Mouse (Mus musculus): Measurements from ENCODE around the gene Xkr8. TPM values are rescaled to one million over a fixed set of nuclear protein-coding genes. Genes with fewer than 3 reads are reported as not detected.

The Xkr8 gene
- polyA plus RNA-seq, 1 experiment from 2014 or later, result 7.4 TPM

DNA sequence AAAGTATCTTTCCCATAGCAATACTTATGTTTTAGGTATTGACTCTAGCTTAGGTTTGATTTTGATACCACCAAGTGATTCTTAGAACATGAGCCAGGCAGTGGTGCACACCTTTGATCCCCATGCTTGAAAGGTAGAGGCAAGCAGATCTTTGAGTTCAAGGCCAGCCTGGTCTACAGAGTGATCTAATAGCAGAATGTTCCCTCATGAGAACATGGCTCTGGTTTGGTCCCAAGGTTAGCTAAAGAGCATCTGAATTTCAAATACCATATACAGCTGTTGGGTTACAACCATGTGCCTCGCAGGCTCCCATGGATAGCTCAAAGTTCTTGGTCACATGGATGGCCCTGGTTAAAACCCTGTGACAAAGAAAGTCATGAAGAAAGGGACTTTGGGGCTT lies 14.1 kb downstream of the Xkr8 start:
- ATAC-seq (ENCODE audit: low FRiP score), result no peak
- H3K4me2 ChIP-seq (replicated peaks), result no peak overlapping the region
- no peak overlapping the region for H3K27ac ChIP-seq
- peaks cover 76% of the 10 kb centered on the region for H3K36me3 ChIP-seq (replicated peaks; ENCODE audit: control insufficient read depth, insufficient read depth)
- no peaks in the 10 kb centered on the region for H3K9me3 ChIP-seq (ENCODE audit: control insufficient read depth, low read length)
- DNase-seq (ENCODE audit: low spot score), result no peak
- H3K27me3 ChIP-seq (ENCODE audit: control insufficient read depth, insufficient read depth, low read length), result no peaks in the 10 kb centered on the region
- H3K4me1 ChIP-seq (replicated peaks; ENCODE audit: control insufficient read depth, insufficient read depth, low read length), result no peaks in the 10 kb centered on the region
- 100% methylated on average over 1 of the region's 1 CpGs for WGBS
- no peak overlapping the region for H3K9ac ChIP-seq
- no peak overlapping the region for H3K4me3 ChIP-seq (replicated peaks; ENCODE audit: low read length)

- H3K9ac ChIP-seq, result no peak overlapping the region
- H3K9me3 ChIP-seq (ENCODE audit: control insufficient read depth, low read length), result no peaks in the 10 kb centered on the region
- 95% methylated on average over 7 of the region's 7 CpGs for whole genome bisulfite sequencing
- no peaks in the 10 kb centered on the region for H3K4me1 ChIP-seq (replicated peaks; ENCODE audit: control insufficient read depth, insufficient read depth, low read length)
- no peaks in the 10 kb centered on the region for H3K27me3 ChIP-seq (ENCODE audit: control insufficient read depth, insufficient read depth, low read length)
- H3K4me3 ChIP-seq (replicated peaks; ENCODE audit: low read length), result no peak overlapping the region
- no peak for DNase-seq (ENCODE audit: low spot score)
- H3K36me3 ChIP-seq (replicated peaks; ENCODE audit: control insufficient read depth, insufficient read depth), result peaks cover 80% of the 10 kb centered on the region
- no peak overlapping the region for H3K4me2 ChIP-seq (replicated peaks)
- no peak overlapping the region for H3K27ac ChIP-seq
- no peak for ATAC-seq (ENCODE audit: low FRiP score)
These were observed 19.2 kb downstream of the Xkr8 start for GRCm38 (mm10) chr4:132713181-132713580.

- Histone ChIP-seq H3K27ac (no peak overlapping the region), H3K9me3 (ENCODE audit: control insufficient read depth, low read length) (no peaks in the 10 kb centered on the region), H3K4me3 (replicated peaks; ENCODE audit: low read length) (no peak overlapping the region), H3K27me3 (ENCODE audit: control insufficient read depth, insufficient read depth, low read length) (no peaks in the 10 kb centered on the region), H3K4me2 (replicated peaks) (no peak overlapping the region), H3K9ac (no peak overlapping the region), H3K36me3 (replicated peaks; ENCODE audit: control insufficient read depth, insufficient read depth) (peaks cover 94% of the 10 kb centered on the region), H3K4me1 (replicated peaks; ENCODE audit: control insufficient read depth, insufficient read depth, low read length) (no peaks in the 10 kb centered on the region)
- ATAC-seq (ENCODE audit: low FRiP score) (no peak), DNase-seq (ENCODE audit: low spot score) (no peak)
- WGBS, result 97% methylated on average over 8 of the region's 8 CpGs
These were observed 25.5 kb downstream of the Xkr8 start for GRCm38 (mm10) chr4:132706885-132707284.

DNA sequence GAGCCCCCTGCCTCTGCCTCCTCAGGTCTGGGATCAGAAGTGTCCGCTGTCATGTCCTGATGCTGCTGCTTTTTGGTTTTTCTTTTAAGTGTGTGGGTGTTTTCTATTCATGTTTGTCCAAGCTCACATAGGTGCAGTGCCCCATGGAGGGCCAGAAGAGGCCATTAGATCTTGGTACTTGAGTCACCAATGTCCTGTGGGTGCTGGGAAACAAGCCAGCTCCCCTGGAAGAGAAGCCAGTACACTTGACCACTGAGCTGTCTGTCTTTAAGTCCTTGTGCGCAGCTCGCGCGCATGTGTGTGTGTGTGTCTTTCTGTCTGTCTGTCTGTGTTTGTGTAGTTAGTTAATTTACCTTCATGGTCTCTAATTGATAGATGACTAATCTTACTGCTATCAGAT lies 30.3 kb downstream of the Xkr8 start:
- Histone ChIP-seq H3K9me3 (ENCODE audit: control insufficient read depth, low read length) (no peaks in the 10 kb centered on the region), H3K4me2 (replicated peaks) (no peak overlapping the region), H3K9ac (no peak overlapping the region), H3K4me3 (replicated peaks; ENCODE audit: low read length) (no peak overlapping the region), H3K36me3 (replicated peaks; ENCODE audit: control insufficient read depth, insufficient read depth) (peaks cover 94% of the 10 kb centered on the region), H3K27ac (no peak overlapping the region), H3K4me1 (replicated peaks; ENCODE audit: control insufficient read depth, insufficient read depth, low read length) (no peaks in the 10 kb centered on the region), H3K27me3 (ENCODE audit: control insufficient read depth, insufficient read depth, low read length) (no peaks in the 10 kb centered on the region)
- DNase-seq (ENCODE audit: low spot score), result no peak
- WGBS, result 99% methylated on average over 5 of the region's 5 CpGs
- ATAC-seq (ENCODE audit: low FRiP score), result no peak

GRCm38 (mm10) chr4:132693366-132693765 lies 39.0 kb downstream of the Xkr8 start:
- 93% methylated on average over 3 of the region's 3 CpGs for WGBS
- DNase-seq (ENCODE audit: low spot score) (no peak), ATAC-seq (ENCODE audit: low FRiP score) (no peak)
- H3K9me3 ChIP-seq (ENCODE audit: control insufficient read depth, low read length), result no peaks in the 10 kb centered on the region
- H3K4me2 ChIP-seq (replicated peaks), result no peak overlapping the region
- no peaks in the 10 kb centered on the region for H3K4me1 ChIP-seq (replicated peaks; ENCODE audit: control insufficient read depth, insufficient read depth, low read length)
- no peak overlapping the region for H3K9ac ChIP-seq
- peaks cover 73% of the 10 kb centered on the region for H3K36me3 ChIP-seq (replicated peaks; ENCODE audit: control insufficient read depth, insufficient read depth)
- no peaks in the 10 kb centered on the region for H3K27me3 ChIP-seq (ENCODE audit: control insufficient read depth, insufficient read depth, low read length)
- H3K27ac ChIP-seq, result no peak overlapping the region
- H3K4me3 ChIP-seq (replicated peaks; ENCODE audit: low read length), result no peak overlapping the region

DNA sequence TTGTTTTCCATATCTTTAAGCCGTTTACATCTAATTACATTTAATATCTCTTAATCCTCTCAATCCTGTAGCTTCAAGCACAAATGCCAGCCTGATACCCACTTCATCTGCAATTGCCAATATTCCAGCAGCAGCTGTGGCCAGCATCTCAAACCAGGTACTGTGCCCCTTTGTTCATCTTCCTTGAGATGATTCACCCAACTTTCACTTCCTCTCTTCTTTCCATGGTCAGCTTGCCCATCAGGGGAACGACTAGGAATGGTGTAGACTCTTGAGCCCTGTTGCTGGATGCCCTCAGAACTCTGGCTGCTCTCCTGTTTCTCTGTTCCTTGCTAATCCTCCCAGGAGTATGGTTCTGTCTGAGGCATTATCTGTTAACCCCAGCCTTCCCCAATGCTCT lies 42.7 kb downstream of the Xkr8 start:
- Histone ChIP-seq H3K9ac (no peak overlapping the region), H3K27me3 (ENCODE audit: control insufficient read depth, insufficient read depth, low read length) (no peaks in the 10 kb centered on the region), H3K36me3 (replicated peaks; ENCODE audit: control insufficient read depth, insufficient read depth) (peaks cover 57% of the 10 kb centered on the region), H3K4me3 (replicated peaks; ENCODE audit: low read length) (no peak overlapping the region), H3K4me1 (replicated peaks; ENCODE audit: control insufficient read depth, insufficient read depth, low read length) (no peaks in the 10 kb centered on the region), H3K27ac (no peak overlapping the region), H3K9me3 (ENCODE audit: control insufficient read depth, low read length) (no peaks in the 10 kb centered on the region), H3K4me2 (replicated peaks) (no peak overlapping the region)
- no peak for DNase-seq (ENCODE audit: low spot score)
- 84% methylated on average over 2 of the region's 2 CpGs for WGBS
- no peak for ATAC-seq (ENCODE audit: low FRiP score)

DNA sequence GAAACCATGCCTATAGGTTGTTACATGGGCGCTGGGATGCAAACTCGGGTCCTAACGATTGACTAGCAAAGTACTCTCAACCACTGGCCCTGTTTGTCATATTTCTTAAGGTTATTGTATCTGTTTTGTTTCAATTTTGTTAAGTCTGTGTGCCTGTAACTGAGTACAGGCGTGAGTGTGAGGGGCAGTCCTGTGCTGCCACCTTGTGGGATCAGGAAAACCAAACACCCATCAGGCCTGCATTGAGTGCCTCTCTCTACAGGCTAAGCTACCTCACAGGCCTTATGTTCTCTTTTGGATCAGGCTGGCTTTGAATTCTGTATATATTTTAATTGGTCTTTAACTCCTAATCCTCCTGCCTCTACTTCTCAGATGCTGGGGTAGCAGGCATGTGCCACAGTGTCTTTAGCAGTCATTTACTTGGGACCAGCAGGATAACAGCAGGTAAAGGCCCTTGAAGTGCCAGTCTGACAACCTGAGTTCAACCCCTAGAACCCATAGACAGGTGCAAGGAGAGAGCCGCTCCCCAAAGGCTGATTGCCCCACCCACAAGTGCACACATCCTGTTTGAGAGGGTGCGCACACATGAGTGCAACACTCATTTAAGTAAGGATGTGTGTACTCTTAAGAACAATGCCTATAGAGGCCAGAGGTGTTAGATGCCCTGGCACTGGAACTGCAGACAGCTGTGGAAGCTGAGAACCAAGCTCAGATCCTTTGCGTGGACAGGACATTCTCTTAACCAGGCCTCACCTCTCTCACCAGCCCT lies 55.4 kb downstream of the Xkr8 start:
- ATAC-seq (ENCODE audit: low FRiP score) (no peak), DNase-seq (ENCODE audit: low spot score) (no peak)
- no peaks in the 10 kb centered on the region for H3K27me3 ChIP-seq (ENCODE audit: control insufficient read depth, insufficient read depth, low read length)
- no peak overlapping the region for H3K9ac ChIP-seq
- H3K4me3 ChIP-seq (replicated peaks; ENCODE audit: low read length), result no peak overlapping the region
- H3K4me2 ChIP-seq (replicated peaks), result no peak overlapping the region
- H3K27ac ChIP-seq, result no peak overlapping the region
- 88% methylated on average over 7 of the region's 7 CpGs for WGBS
- peaks cover 61% of the 10 kb centered on the region for H3K36me3 ChIP-seq (replicated peaks; ENCODE audit: control insufficient read depth, insufficient read depth)
- H3K4me1 ChIP-seq (replicated peaks; ENCODE audit: control insufficient read depth, insufficient read depth, low read length), result no peaks in the 10 kb centered on the region
- H3K9me3 ChIP-seq (ENCODE audit: control insufficient read depth, low read length), result no peaks in the 10 kb centered on the region

Other genes with a start within 250 kb of the Xkr8 start
- 6.7 and 7.1 TPM in 2 replicates for gene Sesn2, start 222.0 kb downstream of the Xkr8 start, polyA plus RNA-seq (2014; fragmentation: Nextera tagmentation; extraction: Ambion mirVana)
- 1,422 and 1,589 TPM in 2 replicates for gene Atpif1, start 198.9 kb downstream of the Xkr8 start, polyA plus RNA-seq (2014; fragmentation: Nextera tagmentation; extraction: Ambion mirVana)
- gene Dnajc8, start 197.0 kb downstream of the Xkr8 start, polyA plus RNA-seq (2014; fragmentation: Nextera tagmentation; extraction: Ambion mirVana), result 126 and 136 TPM in 2 replicates
- gene Ptafr, start 168.5 kb downstream of the Xkr8 start, polyA plus RNA-seq (2014; fragmentation: Nextera tagmentation; extraction: Ambion mirVana), result 0.43 and 0.67 TPM in 2 replicates
- gene Eya3, start 93.6 kb downstream of the Xkr8 start, polyA plus RNA-seq (2014; fragmentation: Nextera tagmentation; extraction: Ambion mirVana), result 10.5 and 11.4 TPM in 2 replicates
- 0.68 and 0.99 TPM in 2 replicates for gene Smpdl3b, start 24.7 kb upstream of the Xkr8 start, polyA plus RNA-seq (2014; fragmentation: Nextera tagmentation; extraction: Ambion mirVana)
- 37.0 and 46.7 TPM in 2 replicates for gene Rpa2, start 35.8 kb upstream of the Xkr8 start, polyA plus RNA-seq (2014; fragmentation: Nextera tagmentation; extraction: Ambion mirVana)
- gene Themis2, start 63.8 kb upstream of the Xkr8 start, polyA plus RNA-seq (2014; fragmentation: Nextera tagmentation; extraction: Ambion mirVana), result 0.61 and 0.71 TPM in 2 replicates
- 49.3 and 62.7 TPM in 2 replicates for gene Ppp1r8, start 110.6 kb upstream of the Xkr8 start, polyA plus RNA-seq (2014; fragmentation: Nextera tagmentation; extraction: Ambion mirVana)
- gene Stx12, start 152.0 kb upstream of the Xkr8 start, polyA plus RNA-seq (2014; fragmentation: Nextera tagmentation; extraction: Ambion mirVana), result 165 and 181 TPM in 2 replicates
- gene Fam76a, start 190.0 kb upstream of the Xkr8 start, polyA plus RNA-seq (2014; fragmentation: Nextera tagmentation; extraction: Ambion mirVana), result 37.7 and 39.5 TPM in 2 replicates
- 0.14 and 0.17 TPM in 2 replicates for gene Fgr, start 241.5 kb upstream of the Xkr8 start, polyA plus RNA-seq (2014; fragmentation: Nextera tagmentation; extraction: Ambion mirVana)

Measured in hindbrain, embryonic 14.5 days (tissue).